Mouse (Mus musculus): ENCODE measurements around the gene Timm8a2. TPM values are rescaled to one million over a fixed set of nuclear protein-coding genes. Genes with fewer than 3 reads are reported as not detected.

The Timm8a2 gene
- total RNA-seq, 1 experiment, result 3.2 TPM

DNA sequence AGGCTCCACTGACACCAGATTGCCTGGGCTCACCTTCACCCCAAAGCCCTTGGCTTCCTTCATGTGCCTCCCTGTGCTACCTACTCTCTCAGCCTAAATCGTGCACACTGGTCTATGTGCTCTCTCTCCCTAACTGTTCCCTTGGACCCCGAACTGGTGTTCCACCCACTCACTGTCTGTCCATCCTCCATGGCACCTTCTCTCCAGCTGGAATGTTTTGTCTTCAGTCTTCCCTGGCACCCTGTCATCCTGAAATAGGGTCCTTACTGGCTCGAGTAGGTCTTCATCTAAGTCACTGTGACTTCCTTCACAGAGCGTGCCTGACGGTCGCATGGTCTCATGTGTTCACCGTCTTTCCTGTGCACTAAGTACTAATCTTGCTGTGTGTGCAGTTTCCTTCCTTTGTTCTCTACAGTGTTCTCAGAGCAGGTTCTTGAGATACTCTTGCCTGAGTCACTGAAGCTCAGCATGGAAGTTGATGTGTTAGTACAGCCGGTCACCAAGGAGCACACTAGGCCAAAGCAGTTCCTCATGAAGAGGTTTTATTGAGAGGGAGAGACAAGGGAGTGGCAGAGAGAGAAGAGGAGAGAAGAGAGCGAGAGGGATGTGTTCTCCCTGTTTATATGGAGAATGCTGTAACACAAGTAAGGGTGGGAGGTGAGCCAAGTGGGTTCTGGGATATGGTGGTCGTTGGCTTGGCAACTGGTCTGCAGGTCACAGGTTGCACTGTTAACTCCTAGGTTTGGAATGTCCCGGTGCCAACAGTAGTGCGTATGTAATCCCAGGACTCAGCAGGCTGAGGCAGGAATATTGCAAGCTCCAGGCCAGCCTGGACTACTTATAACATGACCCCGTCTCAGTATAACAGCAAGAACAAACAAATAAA, 41.8 kb upstream of the Timm8a2 start:
- no peak overlapping the region for H3K4me3 ChIP-seq (ENCODE audit: insufficient read depth in 1 of 2, low read depth in 1 of 2, low read length in 2 of 2, poor library complexity in 1 of 2, severe bottlenecking in 1 of 2)
- H3K27ac ChIP-seq (ENCODE audit: insufficient read depth, low read depth, low read length, poor library complexity, severe bottlenecking), result no peak overlapping the region
- DNase-seq (ENCODE audit: low read depth, low spot score), result no peak
- TF ChIP-seq ZC3H11A (IDR thresholded peaks at IDR 0.05; ENCODE audit: borderline replicate concordance, low read depth, low read length), result no peak
- no peak for TF ChIP-seq MAFK (IDR thresholded peaks at IDR 0.05; ENCODE audit: insufficient read depth, low read depth, low read length)
- no peak for TF ChIP-seq CHD2 (IDR thresholded peaks at IDR 0.05; ENCODE audit: low read depth, low read length)
- no peak for TF ChIP-seq HCFC1 (IDR thresholded peaks at IDR 0.05; ENCODE audit: borderline replicate concordance, insufficient read depth, low read length)
- TF ChIP-seq ZNF384 (IDR thresholded peaks at IDR 0.05; ENCODE audit: low read depth, low read length), result no peak
- H3K36me3 ChIP-seq (ENCODE audit: control insufficient read depth, insufficient read depth, low read length, poor library complexity, severe bottlenecking), result peaks cover 6% of the 10 kb centered on the region; the same call in 1 of the 2 replicates
- H3K4me1 ChIP-seq (ENCODE audit: control insufficient read depth in 2 of 2, insufficient read depth in 2 of 2, low read length in 2 of 2, poor library complexity in 1 of 2), result no peaks in the 10 kb centered on the region
- no peak overlapping the region for H3K9ac ChIP-seq (ENCODE audit: insufficient read depth, low read depth, low read length, poor library complexity, severe bottlenecking)
- H3K9me3 ChIP-seq (ENCODE audit: control insufficient read depth, insufficient read depth, low read depth, low read length), result no peaks in the 10 kb centered on the region
- in situ Hi-C loops (cut with MboI; ENCODE audit: low sequenced_read_pairs in 2 of 2, unreplicated experiment in 2 of 2), result no loop called here

DNA sequence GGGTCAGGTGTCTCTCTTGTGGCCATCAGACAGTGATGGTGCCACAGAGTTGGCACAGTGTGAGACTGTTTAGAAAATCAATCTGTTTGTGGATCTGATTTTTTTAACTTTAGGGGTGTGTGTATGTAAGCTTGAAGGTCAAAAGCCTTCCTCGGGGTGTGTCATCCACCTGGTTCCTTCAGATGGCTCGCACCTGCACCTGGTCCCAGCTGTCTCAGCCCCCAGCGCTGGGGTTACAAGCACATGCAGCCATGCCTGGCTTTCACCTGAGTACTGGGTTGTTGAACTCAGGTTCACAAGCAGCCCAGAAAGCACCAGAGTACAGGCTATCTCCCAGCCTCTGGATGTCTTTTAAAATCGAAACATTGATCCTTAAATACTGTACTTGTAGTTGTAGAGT, 40.9 kb upstream of the Timm8a2 start:
- H3K4me1 ChIP-seq (ENCODE audit: control insufficient read depth in 2 of 2, insufficient read depth in 2 of 2, low read length in 2 of 2, poor library complexity in 1 of 2), result no peaks in the 10 kb centered on the region
- no peaks in the 10 kb centered on the region for H3K9me3 ChIP-seq (ENCODE audit: control insufficient read depth, insufficient read depth, low read depth, low read length)
- DNase-seq (ENCODE audit: low read depth, low spot score), result no peak
- TF ChIP-seq CHD2 (IDR thresholded peaks at IDR 0.05; ENCODE audit: low read depth, low read length), result no peak
- no peak overlapping the region for H3K4me3 ChIP-seq (ENCODE audit: insufficient read depth in 1 of 2, low read depth in 1 of 2, low read length in 2 of 2, poor library complexity in 1 of 2, severe bottlenecking in 1 of 2)
- H3K27ac ChIP-seq (ENCODE audit: insufficient read depth, low read depth, low read length, poor library complexity, severe bottlenecking), result no peak overlapping the region
- no peak overlapping the region for H3K9ac ChIP-seq (ENCODE audit: insufficient read depth, low read depth, low read length, poor library complexity, severe bottlenecking)
- peaks cover 6% of the 10 kb centered on the region; the same call in 1 of the 2 replicates for H3K36me3 ChIP-seq (ENCODE audit: control insufficient read depth, insufficient read depth, low read length, poor library complexity, severe bottlenecking)
- in situ Hi-C loops (cut with MboI; ENCODE audit: low sequenced_read_pairs in 2 of 2, unreplicated experiment in 2 of 2), result no loop called here

DNA sequence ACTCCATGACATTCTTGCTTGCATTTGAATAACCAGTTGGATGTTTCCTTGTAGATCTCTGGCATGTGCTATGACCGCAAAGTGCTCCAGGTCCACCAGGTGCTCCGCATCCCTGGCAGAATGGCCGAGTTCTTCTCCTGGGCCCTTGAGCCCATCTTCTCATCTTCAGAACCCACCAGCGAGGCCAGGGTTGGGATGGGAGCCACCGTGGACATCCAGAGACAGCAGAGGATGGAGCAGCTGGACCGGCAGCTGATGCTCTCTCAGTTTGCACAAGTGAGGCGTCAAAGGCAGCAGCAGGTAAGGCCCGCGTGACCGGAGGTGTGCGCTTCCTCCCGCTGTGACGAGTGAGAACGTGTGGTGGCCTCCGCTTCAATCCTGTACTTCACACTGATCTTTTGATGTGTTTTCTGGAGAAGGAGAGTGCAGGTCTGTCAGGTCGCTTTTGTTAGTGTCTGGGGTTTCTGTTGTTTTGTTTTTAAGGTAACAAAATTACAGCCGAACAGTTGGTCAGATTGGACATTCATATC, 40.2 kb upstream of the Timm8a2 start:
- H3K27ac ChIP-seq (ENCODE audit: insufficient read depth, low read depth, low read length, poor library complexity, severe bottlenecking), result no peak overlapping the region
- in situ Hi-C loops (cut with MboI; ENCODE audit: low sequenced_read_pairs in 2 of 2, unreplicated experiment in 2 of 2), result no loop called here
- H3K9ac ChIP-seq (ENCODE audit: insufficient read depth, low read depth, low read length, poor library complexity, severe bottlenecking), result no peak overlapping the region
- TF ChIP-seq ZC3H11A (IDR thresholded peaks at IDR 0.05; ENCODE audit: borderline replicate concordance, low read depth, low read length), result no peak
- no peak for TF ChIP-seq HCFC1 (IDR thresholded peaks at IDR 0.05; ENCODE audit: borderline replicate concordance, insufficient read depth, low read length)
- TF ChIP-seq ZNF384 (IDR thresholded peaks at IDR 0.05; ENCODE audit: low read depth, low read length), result no peak
- no peak for TF ChIP-seq CHD2 (IDR thresholded peaks at IDR 0.05; ENCODE audit: low read depth, low read length)
- no peak for TF ChIP-seq MAFK (IDR thresholded peaks at IDR 0.05; ENCODE audit: insufficient read depth, low read depth, low read length)
- DNase-seq (ENCODE audit: low read depth, low spot score), result no peak
- H3K4me1 ChIP-seq (ENCODE audit: control insufficient read depth in 2 of 2, insufficient read depth in 2 of 2, low read length in 2 of 2, poor library complexity in 1 of 2), result no peaks in the 10 kb centered on the region
- peaks cover 6% of the 10 kb centered on the region; the same call in 1 of the 2 replicates for H3K36me3 ChIP-seq (ENCODE audit: control insufficient read depth, insufficient read depth, low read length, poor library complexity, severe bottlenecking)
- H3K9me3 ChIP-seq (ENCODE audit: control insufficient read depth, insufficient read depth, low read depth, low read length), result no peaks in the 10 kb centered on the region
- no peak overlapping the region for H3K4me3 ChIP-seq (ENCODE audit: insufficient read depth in 1 of 2, low read depth in 1 of 2, low read length in 2 of 2, poor library complexity in 1 of 2, severe bottlenecking in 1 of 2)

DNA sequence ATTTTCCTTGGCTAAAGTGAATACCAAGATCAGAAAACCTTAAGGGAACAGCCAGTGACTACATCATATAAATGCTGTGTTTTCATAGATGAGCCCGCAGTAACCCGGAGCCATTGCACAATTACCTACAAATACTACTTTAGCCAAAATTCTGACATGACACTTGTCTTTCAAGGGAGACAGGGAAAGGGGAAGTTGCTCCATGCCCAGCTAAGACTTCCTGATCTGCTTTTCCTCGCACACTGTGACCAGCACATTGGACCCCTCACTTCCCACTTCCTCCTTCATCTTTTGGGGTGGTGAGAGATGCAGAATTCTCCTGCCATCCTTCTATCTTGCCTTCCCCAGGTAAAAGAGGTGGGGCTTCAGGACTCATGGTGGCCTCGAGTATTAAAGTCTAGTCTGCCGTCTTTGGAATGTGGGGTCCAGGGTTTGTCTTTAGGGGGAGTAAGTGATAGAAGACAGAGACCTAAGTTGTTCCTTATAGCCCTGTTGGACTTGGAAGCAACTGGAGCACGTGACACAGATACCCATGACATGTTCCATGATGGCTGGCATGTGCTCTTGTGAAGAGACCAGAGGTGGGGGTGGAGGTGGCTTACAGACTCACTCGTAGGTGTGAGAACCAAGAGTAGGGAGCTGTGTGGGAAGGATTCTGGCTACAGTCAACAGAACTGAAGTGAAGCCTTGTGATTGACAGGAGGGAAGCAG, 39.5 kb upstream of the Timm8a2 start:
- TF ChIP-seq HCFC1 (IDR thresholded peaks at IDR 0.05; ENCODE audit: borderline replicate concordance, insufficient read depth, low read length) (no peak), ZC3H11A (IDR thresholded peaks at IDR 0.05; ENCODE audit: borderline replicate concordance, low read depth, low read length) (no peak), MAFK (IDR thresholded peaks at IDR 0.05; ENCODE audit: insufficient read depth, low read depth, low read length) (no peak), ZNF384 (IDR thresholded peaks at IDR 0.05; ENCODE audit: low read depth, low read length) (no peak), CHD2 (IDR thresholded peaks at IDR 0.05; ENCODE audit: low read depth, low read length) (no peak)

More for the DNA sequence above, 39.5 kb upstream of the Timm8a2 start:
- Histone ChIP-seq H3K9ac (ENCODE audit: insufficient read depth, low read depth, low read length, poor library complexity, severe bottlenecking) (no peak overlapping the region), H3K27ac (ENCODE audit: insufficient read depth, low read depth, low read length, poor library complexity, severe bottlenecking) (no peak overlapping the region), H3K4me3 (ENCODE audit: insufficient read depth in 1 of 2, low read depth in 1 of 2, low read length in 2 of 2, poor library complexity in 1 of 2, severe bottlenecking in 1 of 2) (no peak overlapping the region), H3K9me3 (ENCODE audit: control insufficient read depth, insufficient read depth, low read depth, low read length) (no peaks in the 10 kb centered on the region), H3K4me1 (ENCODE audit: control insufficient read depth in 2 of 2, insufficient read depth in 2 of 2, low read length in 2 of 2, poor library complexity in 1 of 2) (no peaks in the 10 kb centered on the region), H3K36me3 (ENCODE audit: control insufficient read depth, insufficient read depth, low read length, poor library complexity, severe bottlenecking) (peaks cover 6% of the 10 kb centered on the region; the same call in 1 of the 2 replicates)
- in situ Hi-C loops (cut with MboI; ENCODE audit: low sequenced_read_pairs in 2 of 2, unreplicated experiment in 2 of 2), result no loop called here
- no peak for DNase-seq (ENCODE audit: low read depth, low spot score)
